Mouse (Mus musculus) MEL (cell line): ENCODE measurements around the gene Hist3h2a.

Experiments used
- CTCF ChIP-seq, 3 experiments: IDR thresholded peaks in 2 of 3; conservative IDR thresholded peaks in 1 of 3; 2 replicates each; pipeline ENCODE4 v1.5.1; 2011 to 2012; ENCODE audit warnings: low read length in 3 of 3, low read depth in 2 of 3, mild to moderate bottlenecking in 2 of 3, improper control_type of control experiment in 1 of 3, inconsistent platforms in 1 of 3, mixed read lengths in 1 of 3, moderate library complexity in 1 of 3; ENCODE audit not compliant: control insufficient read depth in 1 of 3, insufficient read depth in 1 of 3, poor library complexity in 1 of 3, severe bottlenecking in 1 of 3
- EP300 ChIP-seq, 2 experiments: IDR thresholded peaks; 2 replicates each; pipeline ENCODE4 v1.6.1; 2011; ENCODE audit warnings: improper control_type of control experiment in 2 of 2, low read length in 2 of 2, low read depth in 1 of 2, mild to moderate bottlenecking in 1 of 2
- MAFK ChIP-seq: IDR thresholded peaks from 2 replicates; pipeline ENCODE4 v1.6.1; 2011; ENCODE audit warnings: low read depth, mild to moderate bottlenecking, low read length, improper control_type of control experiment, borderline replicate concordance
- MAX ChIP-seq: IDR thresholded peaks from 2 replicates; pipeline ENCODE4 v1.6.1; 2011; ENCODE audit warnings: low read length, improper control_type of control experiment
- MYB ChIP-seq: IDR thresholded peaks from 2 replicates; pipeline ENCODE4 v1.6.1; 2011; ENCODE audit warnings: mild to moderate bottlenecking, low read depth, low read length, improper control_type of control experiment
- POLR2AphosphoS2 ChIP-seq: IDR thresholded peaks from 2 replicates; pipeline ENCODE4 v1.6.1; 2011; ENCODE audit warnings: low read length, improper control_type of control experiment
- TAL1 ChIP-seq: IDR thresholded peaks from 2 replicates; pipeline ENCODE4 v1.6.1; 2012; ENCODE audit warnings: mild to moderate bottlenecking, inconsistent platforms, low read length, moderate library complexity, mixed read lengths
- TCF12 ChIP-seq: IDR thresholded peaks from 2 replicates; pipeline ENCODE4 v1.6.1; 2014; ENCODE audit warnings: low read depth, mild to moderate bottlenecking, inconsistent platforms, low read length, improper control_type of control experiment, moderate library complexity
- ZMIZ1 ChIP-seq: IDR thresholded peaks from 2 replicates; pipeline ENCODE4 v1.6.1; 2012; ENCODE audit warnings: low read depth, mild to moderate bottlenecking, inconsistent platforms, low read length, improper control_type of control experiment, moderate library complexity
- ZNF384 ChIP-seq: IDR thresholded peaks from 2 replicates; pipeline ENCODE4 v1.6.1; 2012; ENCODE audit warnings: low read depth, mild to moderate bottlenecking, inconsistent platforms, low read length, improper control_type of control experiment

DNA sequence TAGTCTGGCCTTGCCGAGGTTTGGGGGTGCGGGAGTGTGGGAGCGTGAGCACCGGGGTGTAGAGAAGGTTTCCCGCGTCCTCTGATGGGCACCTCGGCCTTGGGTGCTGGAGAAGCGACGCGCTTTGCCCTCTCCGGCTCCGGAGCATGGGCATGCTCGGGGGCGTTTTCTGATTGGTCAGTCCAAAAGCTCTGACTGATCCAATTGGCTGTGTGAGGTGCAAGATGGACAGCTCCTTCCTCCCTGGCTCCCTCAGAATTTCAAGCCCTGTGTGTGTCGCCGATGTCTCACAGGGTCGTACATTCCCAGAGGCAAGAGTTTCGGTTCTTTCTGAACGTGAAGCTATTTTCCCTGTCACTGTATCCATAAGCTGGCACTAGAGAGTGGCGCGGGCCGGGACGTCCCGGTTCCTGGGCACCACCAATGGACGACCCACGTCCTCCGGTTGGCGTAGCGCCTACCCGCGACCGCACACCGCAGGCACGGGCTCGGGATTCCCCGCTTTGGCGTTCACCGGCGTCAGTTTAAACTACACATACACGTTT lies 5.5 kb downstream of the Hist3h2a start:
- TF ChIP-seq CTCF (IDR thresholded peaks at IDR 0.05 in 2 of 3, conservative IDR thresholded peaks at IDR 0.05 in 1 of 3; ENCODE audit: control insufficient read depth in 1 of 3, insufficient read depth in 1 of 3, low read depth in 2 of 3, low read length in 3 of 3, poor library complexity in 1 of 3, severe bottlenecking in 1 of 3) (no peak), ZNF384 (no peak), TCF12 (no peak), EP300 (IDR thresholded peaks at IDR 0.05; ENCODE audit: low read depth in 1 of 2, low read length in 2 of 2) (no peak), MAFK (no peak), POLR2AphosphoS2 (no peak), MYB (no peak), ZMIZ1 (no peak), MAX (no peak), TAL1 (no peak)
